8 mouse cellular contexts compared by ENCODE assay signal in the genomic region with DNA sequence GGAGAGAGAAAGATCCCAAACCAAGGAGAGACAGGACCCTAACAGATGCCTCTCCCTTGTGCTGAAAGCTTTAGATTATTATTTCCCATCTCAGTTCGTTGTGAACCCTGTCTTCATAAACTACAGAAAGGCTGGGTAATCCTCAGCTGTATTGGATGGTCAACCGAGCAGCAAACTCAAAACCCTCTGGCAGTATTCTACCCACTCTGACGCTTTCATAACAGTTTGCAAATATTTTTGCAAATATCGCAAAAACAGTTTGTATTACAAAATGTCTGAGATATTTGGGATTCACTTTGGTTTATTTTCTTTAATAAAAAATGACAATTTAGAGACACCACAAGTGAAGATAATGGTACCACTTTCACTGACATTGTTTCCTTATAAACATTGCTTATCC. TPM values are rescaled to one million over a fixed set of nuclear protein-coding genes. Genes with fewer than 3 reads are reported as not detected.
DNase-seq lines count a peak whose midpoint lies in the region; ATAC-seq and TF ChIP-seq lines count a peak whose summit lies in the region.

No protein-coding gene starts in this region.

- no peaks in the 10 kb centered on the region for H3K79me2 ChIP-seq in heart, adult 2 months (replicated peaks; ENCODE audit: control insufficient read depth, insufficient read depth, low read length)

- no peak for DNase-seq in heart, adult 2 months
- no peak for DNase-seq in heart, adult 9 months (ENCODE audit: low spot score in 2 of 2)
- DNase-seq in neural tube, embryonic 11.5 days (ENCODE audit: low spot score), result no peak
- DNase-seq in neural tube, embryonic 10.5 days (ENCODE audit: extremely low spot score, low spot score), result no peak
- DNase-seq in thymus, adult 2 months, result no peak
- no peak for DNase-seq in layer of hippocampus, adult 9-11 months
- DNase-seq in layer of hippocampus, adult 8-10 months (ENCODE audit: low spot score in 2 of 2), result no peak

- 0 out of 2 replicates have a peak, but pooled peaks cover 2% of the 10 kb centered on the region for H3K36me3 ChIP-seq in heart, adult 2 months (ENCODE audit: control insufficient read depth, insufficient read depth, low read length)
- no peaks in the 10 kb centered on the region for H3K36me3 ChIP-seq in neural tube, embryonic 11.5 days (ENCODE audit: control insufficient read depth, insufficient read depth, low read length)
- H3K36me3 ChIP-seq in liver, embryonic 16.5 days (ENCODE audit: control insufficient read depth, insufficient read depth), result no peaks in the 10 kb centered on the region
- no peaks in the 10 kb centered on the region for H3K36me3 ChIP-seq in thymus, adult 2 months (ENCODE audit: control insufficient read depth, insufficient read depth, low read length)

- H3K27me3 ChIP-seq in heart, adult 2 months (ENCODE audit: control insufficient read depth, insufficient read depth, low read length), result no peaks in the 10 kb centered on the region
- H3K27me3 ChIP-seq in neural tube, embryonic 11.5 days (ENCODE audit: control insufficient read depth, insufficient read depth, low read length), result no peaks in the 10 kb centered on the region
- H3K27me3 ChIP-seq in liver, embryonic 16.5 days (ENCODE audit: control insufficient read depth, insufficient read depth, low read depth, low read length), result no peaks in the 10 kb centered on the region
- H3K27me3 ChIP-seq in thymus, adult 2 months (ENCODE audit: control insufficient read depth, insufficient read depth, low read length), result no peaks in the 10 kb centered on the region; the same call in 1 of the 2 replicates

- H3K4me3 ChIP-seq in heart, adult 2 months, result peak overlapping the region; percentile 76
- no peak overlapping the region; the same call in 1 of the 2 replicates for H3K4me3 ChIP-seq in neural tube, embryonic 11.5 days (ENCODE audit: low read depth, low read length)
- no peak overlapping the region for H3K4me3 ChIP-seq in liver, embryonic 16.5 days (ENCODE audit: low read depth, low read length)
- no peak overlapping the region for H3K4me3 ChIP-seq in thymus, adult 2 months (ENCODE audit: control insufficient read depth, insufficient read depth, low read length)

- no peak for ATAC-seq in neural tube, embryonic 11.5 days (ENCODE audit: insufficient read depth, low FRiP score, low TSS enrichment)
- no peak for ATAC-seq in liver, embryonic 16.5 days (ENCODE audit: low read depth)

- no peak for TF ChIP-seq POLR2A in heart, adult 2 months (IDR thresholded peaks at IDR 0.05; ENCODE audit: insufficient read depth, low read depth, low read length)
- TF ChIP-seq POLR2A in thymus, adult 2 months (IDR thresholded peaks at IDR 0.05; ENCODE audit: control insufficient read depth, extremely low read depth, insufficient read depth, low read length, poor library complexity), result no peak

- peak overlapping the region; percentile 55 for H3K4me2 ChIP-seq in neural tube, embryonic 11.5 days (ENCODE audit: low read depth)
- H3K4me2 ChIP-seq in liver, embryonic 16.5 days (ENCODE audit: low read depth, low read length), result peak overlapping the region; percentile 95; the same call in 1 of the 2 replicates

- intact Hi-C loops in heart, adult 2 months (cut with DNase I), result loop anchor here (1.0 kb wide), 1 partner anchor 22 kb away; no protein-coding TSS in a partner anchor

- H3K4me1 ChIP-seq in heart, adult 2 months (ENCODE audit: control insufficient read depth, insufficient read depth, low read length), result peaks cover 3% of the 10 kb centered on the region
- H3K4me1 ChIP-seq in neural tube, embryonic 11.5 days (ENCODE audit: control insufficient read depth, insufficient read depth, low read length), result peaks cover 6% of the 10 kb centered on the region; the same call in 1 of the 2 replicates
- peaks cover 8% of the 10 kb centered on the region for H3K4me1 ChIP-seq in liver, embryonic 16.5 days (ENCODE audit: control insufficient read depth, low read depth, low read length)
- peaks cover 2% of the 10 kb centered on the region for H3K4me1 ChIP-seq in thymus, adult 2 months (replicated peaks; ENCODE audit: control insufficient read depth, insufficient read depth, low read length)

- no peaks in the 10 kb centered on the region for H3K9me3 ChIP-seq in neural tube, embryonic 11.5 days (ENCODE audit: control insufficient read depth, low read length)
- H3K9me3 ChIP-seq in liver, embryonic 16.5 days (replicated peaks; ENCODE audit: control insufficient read depth, low read length), result no peaks in the 10 kb centered on the region

- peak overlapping the region; percentile 100 for H3K27ac ChIP-seq in heart, adult 2 months
- H3K27ac ChIP-seq in neural tube, embryonic 11.5 days (ENCODE audit: low read depth, low read length), result no peak overlapping the region; the same call in 1 of the 2 replicates
- H3K27ac ChIP-seq in liver, embryonic 16.5 days (ENCODE audit: low read length), result no peak overlapping the region
- H3K27ac ChIP-seq in thymus, adult 2 months (ENCODE audit: control insufficient read depth, insufficient read depth, low read length), result no peak overlapping the region

- WGBS in heart, adult 2 months, result 59% methylated on average over 4 of the region's 4 CpGs
- 79% methylated on average over 4 of the region's 4 CpGs for WGBS in neural tube, embryonic 11.5 days
- WGBS in liver, embryonic 16.5 days (ENCODE audit: insufficient replicate concordance), result 73% methylated on average over 4 of the region's 4 CpGs
- WGBS in thymus, adult 2 months, result 90% methylated on average over 4 of the region's 4 CpGs

- H3K9ac ChIP-seq in heart, adult 2 months (ENCODE audit: low read depth, low read length), result no peak overlapping the region; the same call in 1 of the 2 replicates
- 0 out of 2 replicates have a peak overlapping the region, but pooled peaks have one; percentile 0 for H3K9ac ChIP-seq in neural tube, embryonic 11.5 days (ENCODE audit: low read length)
- no peak overlapping the region for H3K9ac ChIP-seq in liver, embryonic 16.5 days (ENCODE audit: low read depth, low read length)

- no peak for TF ChIP-seq EP300 in heart, adult 2 months (IDR thresholded peaks at IDR 0.05; ENCODE audit: insufficient read depth, low read depth, low read length)

- no peak for TF ChIP-seq CTCF in heart, adult 2 months (IDR thresholded peaks at IDR 0.05)
- TF ChIP-seq CTCF in thymus, adult 2 months (IDR thresholded peaks at IDR 0.05; ENCODE audit: borderline replicate concordance, control insufficient read depth, extremely low read depth, insufficient read depth, low read length, poor library complexity), result no peak

RNA-seq across cellular contexts. Expression of a gene that starts 1.4 kb away (rescaled TPM):
- total RNA-seq in heart, adult 2 months (2021), result 1 to 10 TPM; 5.4 to 5.5 TPM
- polyA plus RNA-seq in heart, adult 2 months (2012; rRNA removed), result 4.3 and 4.4 TPM in 2 replicates
- polyA plus RNA-seq in neural tube, embryonic 11.5 days (2014; fragmentation: Nextera tagmentation; extraction: Ambion mirVana), result 9.4 and 9.8 TPM in 2 replicates
- 2.2 and 2.3 TPM in 2 replicates for polyA plus RNA-seq in liver, embryonic 16.5 days (2015; fragmentation: Nextera tagmentation; extraction: Ambion mirVana)
- polyA plus RNA-seq in thymus, adult 2 months (2012; rRNA removed), result 7.8 and 9.3 TPM in 2 replicates
- total RNA-seq in layer of hippocampus, adult 8-10 months (2022), result 10 to 100 TPM; 14.0 to 16.5 (median 15.7) TPM

RNA-seq across cellular contexts. Expression of a gene that starts 16.3 kb away (rescaled TPM):
- 1 to 10 TPM; 3.9 to 5.1 TPM for total RNA-seq in heart, adult 2 months (2021)
- 2.9 and 5.1 TPM in 2 replicates for polyA plus RNA-seq in heart, adult 2 months (2012; rRNA removed)
- 5.2 and 5.9 TPM in 2 replicates for polyA plus RNA-seq in neural tube, embryonic 11.5 days (2014; fragmentation: Nextera tagmentation; extraction: Ambion mirVana)
- polyA plus RNA-seq in liver, embryonic 16.5 days (2015; fragmentation: Nextera tagmentation; extraction: Ambion mirVana), result 1.7 and 1.9 TPM in 2 replicates
- polyA plus RNA-seq in thymus, adult 2 months (2012; rRNA removed), result 1.3 and 1.6 TPM in 2 replicates
- total RNA-seq in layer of hippocampus, adult 8-10 months (2022), result under 1 TPM in 3 of 4 experiments, not detected in 1; 0.21 to 0.71 (median 0.57) TPM

RNA-seq across cellular contexts. Expression of a gene that starts 58.5 kb away (rescaled TPM):
- total RNA-seq in heart, adult 2 months (2021), result 10 to 100 TPM; 77.6 to 85.5 TPM
- 26.0 and 43.2 TPM in 2 replicates for polyA plus RNA-seq in heart, adult 2 months (2012; rRNA removed)
- 454 and 471 TPM in 2 replicates for polyA plus RNA-seq in neural tube, embryonic 11.5 days (2014; fragmentation: Nextera tagmentation; extraction: Ambion mirVana)
- 21.3 and 25.0 TPM in 2 replicates for polyA plus RNA-seq in liver, embryonic 16.5 days (2015; fragmentation: Nextera tagmentation; extraction: Ambion mirVana)
- 63.6 and 72.1 TPM in 2 replicates for polyA plus RNA-seq in thymus, adult 2 months (2012; rRNA removed)
- total RNA-seq in layer of hippocampus, adult 8-10 months (2022), result 100 to 1,000 TPM; 668 to 837 (median 753) TPM

RNA-seq across cellular contexts. Expression of a gene that starts 59.7 kb away (rescaled TPM):
- 100 to 1,000 TPM; 101 to 113 TPM for total RNA-seq in heart, adult 2 months (2021)
- 49.4 and 86.4 TPM in 2 replicates for polyA plus RNA-seq in heart, adult 2 months (2012; rRNA removed)
- 73.6 and 74.6 TPM in 2 replicates for polyA plus RNA-seq in neural tube, embryonic 11.5 days (2014; fragmentation: Nextera tagmentation; extraction: Ambion mirVana)
- 47.5 and 47.6 TPM in 2 replicates for polyA plus RNA-seq in liver, embryonic 16.5 days (2015; fragmentation: Nextera tagmentation; extraction: Ambion mirVana)
- polyA plus RNA-seq in thymus, adult 2 months (2012; rRNA removed), result 17.6 and 23.2 TPM in 2 replicates
- total RNA-seq in layer of hippocampus, adult 8-10 months (2022), result 10 to 100 TPM; 44.5 to 52.5 (median 48.7) TPM
